Mouse (Mus musculus) right cerebral cortex, postnatal 14 days (tissue): ENCODE results near the gene Iqck.

Experiments
- DNase-seq: peaks from one replicate; pipeline ENCODE4 v3.0.0; 2022

The Iqck gene

GRCm38 (mm10) chr7:118851571-118851970 is 4.0 kb upstream of the Iqck start:
- DNase-seq = no peak

DNA sequence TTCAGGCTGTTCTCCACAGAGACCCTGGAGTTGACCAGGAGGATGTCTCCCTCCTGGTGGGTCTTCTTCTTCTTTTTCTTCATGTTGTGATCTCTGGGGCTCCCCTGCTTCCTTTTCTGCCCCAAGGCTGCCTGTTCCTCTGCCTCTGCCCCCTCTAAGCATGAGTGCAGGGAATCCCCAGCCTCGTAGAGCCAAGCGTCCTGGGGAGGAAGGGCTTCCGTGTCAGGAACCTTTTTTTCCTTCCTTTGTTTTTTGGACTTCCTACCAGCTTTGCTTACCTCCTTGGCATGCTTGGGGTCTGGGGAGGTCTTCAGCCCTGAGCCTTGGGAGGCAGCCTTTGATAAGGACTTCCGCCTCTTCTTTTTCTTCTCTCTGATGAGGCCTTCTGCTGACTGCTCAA is 2.9 kb upstream of the Iqck start:
- no peak for DNase-seq

DNA sequence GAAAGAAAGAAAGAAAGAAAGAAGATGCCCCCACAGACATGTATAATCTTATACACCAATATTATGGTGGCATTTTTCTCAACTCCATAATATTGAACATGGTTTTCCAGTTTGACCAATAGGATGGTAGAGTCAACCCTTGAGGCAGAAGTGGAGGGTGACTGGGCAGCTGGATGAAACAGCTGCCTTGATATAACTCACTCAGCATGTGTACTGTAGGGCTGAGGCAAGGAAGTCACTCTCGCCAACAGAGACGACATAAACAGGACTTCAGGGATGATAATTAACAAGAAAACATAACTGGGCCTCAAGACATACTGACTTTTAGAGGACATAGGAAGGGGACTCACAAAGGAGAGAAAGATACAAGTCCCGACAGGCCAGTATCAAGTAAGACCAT is 946 bp upstream of the Iqck start:
- DNase-seq = no peak

GRCm38 (mm10) chr7:118855877-118856304 is 339 bp downstream of the Iqck start, which contains the start of gene Knop1:
Gene Knop1 (minus strand): TSS chr7:118856254.
- no peak for DNase-seq

DNA sequence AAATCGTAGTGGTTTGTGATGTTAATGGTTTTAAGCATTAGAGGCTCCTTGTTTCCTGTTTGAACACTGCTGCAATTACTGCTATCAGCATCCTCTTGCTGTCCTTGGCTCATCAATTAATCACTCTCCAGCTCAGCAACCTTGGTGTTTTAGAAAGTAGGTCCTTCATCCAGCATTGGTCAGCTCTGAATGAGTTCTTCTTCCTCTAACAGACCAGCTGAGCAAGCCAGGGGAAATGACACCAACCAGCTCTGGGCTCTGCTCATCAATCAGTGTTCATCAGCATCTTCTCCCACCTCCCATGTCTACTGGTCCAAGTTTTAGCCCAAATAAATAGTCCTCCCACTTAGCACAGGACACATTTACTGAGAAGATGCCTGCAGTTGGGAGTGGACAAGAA is 3.1 kb downstream of the Iqck start:
- DNase-seq = no peak

DNA sequence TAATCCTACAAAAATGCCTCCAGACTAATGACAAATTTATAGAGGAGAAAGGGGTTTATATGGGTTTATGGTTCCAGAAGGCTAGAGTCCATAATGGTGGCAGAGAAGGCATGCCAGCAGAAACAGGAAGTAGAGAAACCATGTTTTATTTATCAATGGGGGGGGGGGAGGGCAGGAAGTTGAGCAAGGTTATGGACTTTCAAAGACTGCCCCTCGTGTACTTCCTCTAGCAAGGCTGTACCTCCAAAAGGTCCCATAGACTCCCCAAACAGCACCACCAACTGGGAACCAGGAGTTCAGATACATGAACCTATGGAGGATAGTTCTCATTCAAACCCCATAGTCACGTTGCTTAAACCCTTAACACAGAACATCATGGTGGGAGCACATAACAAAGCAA is 9.8 kb downstream of the Iqck start:
- DNase-seq = no peak

DNA sequence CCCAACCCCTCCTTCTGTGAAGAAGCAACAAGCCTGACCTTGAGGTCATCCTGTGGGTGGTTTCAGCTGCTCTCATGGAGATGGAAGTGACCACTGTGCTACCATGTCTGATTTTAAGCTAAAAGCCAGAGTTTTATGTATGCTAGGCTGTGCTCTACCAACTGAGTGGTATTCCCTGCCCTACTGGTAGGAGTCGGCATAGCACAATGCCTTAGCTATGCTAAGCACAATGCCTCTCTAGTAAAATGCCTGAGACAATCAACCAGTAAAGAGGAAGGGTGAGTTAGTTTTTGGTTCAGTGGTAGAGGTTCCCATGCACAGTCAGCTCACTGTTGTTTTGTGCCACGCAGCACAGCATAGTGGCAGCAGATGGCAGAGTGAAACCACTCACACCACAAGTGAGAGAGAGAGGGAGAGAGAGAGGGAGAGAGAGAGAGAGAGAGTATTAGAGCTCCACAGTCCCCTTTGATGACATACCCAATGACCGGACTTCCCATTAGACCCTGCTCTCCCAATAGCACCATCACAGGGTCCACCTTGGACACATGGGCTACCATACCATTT is 24.0 kb downstream of the Iqck start:
- no peak for DNase-seq

DNA sequence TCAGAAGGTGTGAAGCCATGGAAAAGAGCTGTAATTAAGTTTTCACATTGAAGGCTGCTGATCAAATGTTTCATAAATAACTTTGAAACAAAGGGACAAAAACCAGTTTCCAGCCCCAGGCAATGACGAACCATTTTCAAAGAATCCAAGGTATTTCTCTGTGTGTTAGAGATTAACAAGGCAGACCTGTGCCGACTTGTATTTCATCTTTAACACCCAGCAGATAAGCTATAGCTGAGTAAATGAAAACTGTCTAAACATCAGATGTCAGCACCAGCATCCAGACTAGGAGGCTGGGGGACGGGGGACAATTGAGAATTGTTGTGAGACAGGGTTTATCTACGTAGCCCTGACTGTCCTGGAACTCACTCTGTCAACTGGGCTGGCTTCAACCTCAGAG is 28.4 kb downstream of the Iqck start:
- no peak for DNase-seq

- no peak for DNase-seq
Measured at GRCm38 (mm10) chr7:118884969-118885368, 29.4 kb downstream of the Iqck start.

DNA sequence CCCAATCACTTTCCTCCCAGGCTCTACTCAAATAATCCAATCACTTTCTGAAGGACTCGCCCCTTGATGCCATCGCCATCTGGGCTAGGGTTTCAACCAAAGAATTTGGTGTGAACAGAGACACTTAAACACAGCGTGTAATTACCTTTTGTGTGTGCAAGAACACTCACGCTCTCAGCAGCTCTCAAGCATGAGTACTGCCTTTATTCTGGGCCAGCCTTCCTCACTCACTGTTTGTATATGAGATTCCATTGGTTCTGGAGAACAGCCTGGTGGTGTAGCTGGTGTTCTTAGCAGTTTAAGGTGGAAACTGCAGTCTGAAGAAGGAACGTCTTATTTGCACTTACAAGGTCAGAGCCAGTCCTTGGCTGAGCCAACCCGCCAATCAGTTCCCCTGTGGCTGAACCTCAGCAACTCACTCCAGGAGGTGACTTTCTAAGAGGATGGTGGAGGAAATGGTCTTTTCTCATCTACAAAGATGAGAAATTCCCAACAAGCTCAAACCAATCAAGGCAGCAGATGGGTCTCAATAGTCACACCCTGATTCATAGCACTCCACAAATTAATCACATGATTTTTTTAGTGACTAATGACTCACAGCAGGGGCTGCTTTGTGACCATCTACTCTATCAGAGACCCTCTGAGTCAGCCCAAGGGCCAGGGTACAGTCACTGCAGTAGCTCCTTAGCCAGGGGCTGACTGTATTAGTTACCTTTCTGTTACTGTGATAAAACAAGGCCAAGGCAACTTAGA is 31.9 kb downstream of the Iqck start:
- no peak for DNase-seq

GRCm38 (mm10) chr7:118889046-118889680 is 33.6 kb downstream of the Iqck start:
- DNase-seq = no peak

DNA sequence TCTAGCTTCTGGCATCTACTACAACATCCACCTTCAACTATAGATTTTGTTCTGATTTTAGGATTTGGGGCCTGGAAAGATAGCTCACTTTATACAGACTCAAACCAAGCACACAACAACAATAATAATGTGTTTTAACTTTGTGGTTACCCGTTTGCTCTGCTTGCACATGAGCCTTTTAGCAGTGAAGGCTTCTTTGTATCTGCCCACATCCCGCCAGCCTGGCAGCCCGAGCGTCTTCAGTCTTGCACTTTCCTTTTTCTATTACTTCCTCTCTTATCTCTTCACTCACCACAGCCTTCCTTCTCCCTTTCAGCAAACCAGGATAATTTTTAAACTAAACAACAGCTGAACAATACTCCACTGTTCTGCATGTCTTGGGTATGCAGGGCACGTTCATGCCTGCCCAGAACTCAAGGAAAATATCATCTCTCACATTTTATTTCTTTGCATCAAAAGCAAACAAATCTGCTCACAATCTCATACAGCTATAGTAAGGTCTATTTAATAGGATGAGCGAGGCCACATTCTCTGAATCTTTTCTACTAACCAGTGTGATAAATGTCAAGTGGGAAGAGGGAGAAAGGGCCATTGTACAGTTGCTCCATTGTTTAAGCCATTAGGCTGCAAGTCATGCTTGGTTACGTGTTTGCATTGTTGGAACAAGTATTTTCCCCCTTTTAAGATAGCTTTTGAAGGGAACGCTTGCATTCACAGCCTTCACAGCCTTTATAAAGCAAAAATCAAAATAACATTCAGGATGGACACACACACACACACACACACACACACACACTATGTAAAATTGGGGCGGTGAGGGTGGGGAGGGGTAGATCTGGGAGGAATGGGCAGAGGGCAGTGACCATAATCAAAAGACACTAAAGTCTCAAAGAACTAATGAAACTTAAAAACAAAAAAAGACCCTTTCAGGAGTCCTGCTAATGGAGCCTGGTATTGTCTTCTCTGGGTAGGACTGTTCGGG is 40.2 kb downstream of the Iqck start:
- no peak for DNase-seq

DNA sequence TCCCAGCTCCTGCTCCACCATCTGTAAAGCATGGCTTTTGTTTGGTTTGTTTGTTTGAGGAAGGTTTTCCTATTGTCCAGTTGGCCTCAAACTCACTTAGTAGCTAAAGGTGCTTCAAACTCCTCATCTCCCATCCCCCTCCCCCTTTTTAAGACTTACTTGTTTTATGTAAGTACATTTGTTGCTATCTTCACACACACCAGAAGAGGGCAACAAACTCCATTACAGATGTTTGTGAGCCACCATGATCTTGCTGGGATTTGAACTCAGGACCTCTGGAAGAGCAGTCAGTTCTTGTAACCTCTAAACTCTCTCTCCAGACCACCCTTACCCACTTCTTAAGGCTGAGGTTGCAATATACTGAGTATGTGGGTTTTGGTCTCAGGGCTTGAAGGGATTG is 42.5 kb downstream of the Iqck start:
- DNase-seq = no peak

- DNase-seq = no peak
Measured at GRCm38 (mm10) chr7:118900090-118900489, 44.5 kb downstream of the Iqck start.

DNA sequence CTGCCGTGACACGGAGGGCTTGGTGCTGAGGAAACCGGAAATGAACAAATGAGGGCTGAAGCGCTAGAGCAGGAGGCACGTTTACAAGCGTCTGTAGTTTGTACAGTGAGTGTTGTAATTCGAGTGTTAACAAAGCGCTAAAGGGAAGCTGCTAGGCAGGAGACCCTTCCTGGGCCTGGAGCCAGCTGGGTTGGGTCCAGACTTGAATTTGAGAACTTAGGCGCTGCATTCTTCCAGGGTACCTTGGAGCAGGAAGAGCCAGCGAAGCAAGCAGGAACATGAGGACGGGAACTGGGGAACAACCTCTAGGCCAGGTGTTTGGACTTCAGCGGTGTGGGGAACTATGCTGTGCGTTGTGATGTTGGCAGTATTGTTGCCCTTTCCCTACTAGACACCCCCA is 47.4 kb downstream of the Iqck start:
- DNase-seq = peak; percentile 37

GRCm38 (mm10) chr7:118903879-118904278 is 48.3 kb downstream of the Iqck start:
- DNase-seq = no peak

DNA sequence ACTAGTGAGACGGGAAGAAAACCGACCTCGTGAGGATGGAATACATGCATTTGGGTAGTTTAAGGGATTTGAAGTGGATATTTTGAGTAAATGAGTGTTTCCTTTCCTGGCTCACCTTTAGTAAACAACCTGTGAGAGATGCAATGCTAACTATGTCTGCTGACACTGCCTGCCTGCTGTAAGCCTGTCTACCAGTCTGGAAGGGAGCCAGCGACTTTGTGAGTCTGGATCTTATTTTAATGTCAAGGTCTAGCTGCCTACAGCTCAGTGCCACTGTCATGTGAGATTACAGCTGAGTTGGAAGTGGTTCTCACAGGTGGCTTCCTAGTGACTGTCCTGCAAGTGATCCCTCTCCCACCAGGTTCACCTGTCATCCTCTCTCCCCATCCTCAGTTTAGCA is 49.0 kb downstream of the Iqck start:
- no peak for DNase-seq

DNA sequence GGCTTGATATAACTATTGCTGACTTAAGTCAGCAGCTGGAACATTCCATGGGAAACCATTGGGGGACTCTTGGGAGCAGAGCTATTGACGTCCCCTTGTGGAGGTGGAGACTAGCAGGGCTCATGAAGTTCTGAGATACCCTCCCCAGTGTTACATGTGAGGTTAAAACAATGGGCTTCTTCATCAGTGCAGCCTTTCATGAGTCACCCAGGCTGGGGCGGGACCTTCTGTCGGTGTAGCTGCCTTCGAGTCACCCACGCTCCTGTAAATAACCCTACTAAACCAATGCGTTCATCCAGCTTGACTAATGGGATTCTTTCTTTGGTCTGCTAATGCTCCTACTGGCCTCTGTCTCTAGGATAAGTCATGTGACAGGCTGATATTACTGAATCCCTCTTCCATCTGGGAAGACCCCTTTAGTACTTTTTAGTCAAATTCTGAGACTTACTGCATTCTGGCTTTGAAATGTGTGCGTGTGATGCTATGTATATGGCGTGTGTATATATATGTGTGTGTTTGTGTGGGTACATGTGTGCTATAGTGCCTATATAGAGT is 53.5 kb downstream of the Iqck start:
- no peak for DNase-seq

GRCm38 (mm10) chr7:118910464-118910863 is 54.9 kb downstream of the Iqck start:
- DNase-seq = no peak

GRCm38 (mm10) chr7:118911170-118911569 is 55.6 kb downstream of the Iqck start:
- DNase-seq = no peak

DNA sequence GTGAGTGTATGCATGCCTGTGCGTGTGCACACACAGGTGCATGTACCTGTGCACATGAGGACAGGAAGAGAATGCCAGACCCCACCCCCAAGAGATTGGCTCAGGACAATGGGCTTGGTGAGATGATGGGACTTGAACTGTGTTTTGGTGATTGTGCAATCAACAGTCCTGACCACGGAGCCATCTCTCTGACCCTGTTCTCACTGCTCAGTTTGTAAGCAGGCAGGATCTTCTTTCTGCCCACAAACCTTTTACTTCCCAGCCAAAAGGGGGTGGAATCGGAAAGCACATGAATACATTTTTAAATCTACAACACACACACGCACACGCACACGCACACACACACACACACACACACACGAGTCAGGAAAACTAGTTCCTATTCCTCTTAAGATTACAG is 56.0 kb downstream of the Iqck start:
- no peak for DNase-seq

DNA sequence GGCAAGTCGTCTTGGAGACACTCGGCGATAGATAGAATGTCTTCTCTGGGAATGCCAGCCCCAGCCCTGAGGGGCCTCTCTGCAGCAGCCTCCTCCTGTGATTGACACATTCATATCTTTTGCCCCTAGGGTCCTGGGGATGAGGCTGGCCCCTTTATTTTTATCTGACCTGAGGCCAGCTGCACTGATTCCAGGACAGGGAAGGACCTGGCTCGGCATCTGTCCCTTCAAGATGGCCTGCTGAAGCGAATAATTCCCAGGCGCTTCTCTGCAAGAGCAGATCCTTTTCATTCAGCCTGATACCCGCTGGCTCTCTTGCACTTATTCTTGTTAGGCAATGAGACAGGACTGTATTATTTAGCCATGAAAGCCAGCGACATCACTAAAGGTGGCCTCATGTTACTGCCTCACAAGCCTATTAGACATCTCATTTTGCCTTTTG is 56.5 kb downstream of the Iqck start:
- no peak for DNase-seq
